Mouse (Mus musculus): ENCODE results near the gene Smim24. TPM values are rescaled to one million over a fixed set of nuclear protein-coding genes. Genes with fewer than 3 reads are reported as not detected.

The Smim24 gene
- polyA plus RNA-seq, 1 experiment, result 5.3 TPM

DNA sequence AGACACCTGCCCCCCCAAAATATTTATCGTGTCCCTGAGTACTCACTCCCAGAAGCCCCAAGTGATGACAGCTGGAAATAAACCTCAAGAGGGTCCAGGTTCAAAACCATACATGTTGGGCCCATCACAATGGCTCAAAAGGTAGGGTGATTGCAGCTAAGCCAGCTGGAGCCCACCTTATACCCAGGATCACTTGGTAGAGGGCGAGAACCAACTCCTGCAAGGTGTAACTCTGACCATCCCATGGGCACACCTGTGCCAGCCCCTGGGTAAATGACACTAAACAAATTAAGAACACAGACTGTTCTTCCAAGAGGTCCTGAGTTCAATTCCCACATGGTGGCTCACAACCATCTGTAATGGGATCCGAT is 13.7 kb upstream of the Smim24 start:
- Histone ChIP-seq H3K4me3 (ENCODE audit: low read depth, low read length) (peak overlapping the region; percentile 81), H3K27ac (ENCODE audit: insufficient read depth, low read length) (peak overlapping the region; percentile 58), H3K4me1 (ENCODE audit: control insufficient read depth, insufficient read depth, low read length) (no peaks in the 10 kb centered on the region), H3K9ac (ENCODE audit: low read depth, poor library complexity, severe bottlenecking) (peak overlapping the region; percentile 74), H3K27me3 (ENCODE audit: control insufficient read depth, insufficient read depth, low read length, poor library complexity, severe bottlenecking) (no peaks in the 10 kb centered on the region), H3K9me3 (replicated peaks; ENCODE audit: control insufficient read depth, insufficient read depth, low read length, poor library complexity, severe bottlenecking) (no peaks in the 10 kb centered on the region), H3K36me3 (ENCODE audit: control insufficient read depth, insufficient read depth, low read length, poor library complexity, severe bottlenecking) (no peaks in the 10 kb centered on the region)
- TF ChIP-seq EP300 (IDR thresholded peaks at IDR 0.05; ENCODE audit: insufficient read depth, low read depth, low read length) (no peak), POLR2A (IDR thresholded peaks at IDR 0.05; ENCODE audit: insufficient read depth, low read length) (no peak), CTCF (IDR thresholded peaks at IDR 0.05; ENCODE audit: low read depth, low read length) (no peak)

DNA sequence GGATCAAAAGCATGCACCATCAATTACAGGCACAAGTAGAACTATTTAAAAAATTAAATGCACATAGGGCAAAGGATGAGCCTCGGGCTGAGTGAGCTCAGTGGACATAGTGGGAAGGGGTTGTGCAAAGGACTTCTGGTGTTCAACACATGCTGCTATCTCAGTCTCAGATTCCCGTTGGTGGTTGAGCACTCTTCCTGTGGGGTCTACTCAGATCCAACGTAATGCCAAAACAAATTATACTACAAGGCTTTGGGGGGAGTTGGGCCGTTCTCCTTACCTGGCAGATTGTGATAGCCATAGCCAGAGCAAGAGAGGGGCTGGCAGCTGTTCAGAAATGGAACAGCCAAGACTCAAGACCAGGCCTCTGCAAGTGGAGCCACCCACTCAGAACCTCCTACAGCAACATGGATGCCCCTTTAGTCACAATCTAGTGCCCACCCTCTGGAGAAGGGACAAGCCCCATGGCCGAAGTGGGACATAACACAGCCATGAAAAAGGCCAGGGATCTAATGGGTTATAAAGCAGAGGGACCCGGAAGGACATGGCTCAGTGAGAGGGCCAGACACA is 13.0 kb upstream of the Smim24 start:
- H3K36me3 ChIP-seq (ENCODE audit: control insufficient read depth, insufficient read depth, low read length, poor library complexity, severe bottlenecking), result no peaks in the 10 kb centered on the region

DNA sequence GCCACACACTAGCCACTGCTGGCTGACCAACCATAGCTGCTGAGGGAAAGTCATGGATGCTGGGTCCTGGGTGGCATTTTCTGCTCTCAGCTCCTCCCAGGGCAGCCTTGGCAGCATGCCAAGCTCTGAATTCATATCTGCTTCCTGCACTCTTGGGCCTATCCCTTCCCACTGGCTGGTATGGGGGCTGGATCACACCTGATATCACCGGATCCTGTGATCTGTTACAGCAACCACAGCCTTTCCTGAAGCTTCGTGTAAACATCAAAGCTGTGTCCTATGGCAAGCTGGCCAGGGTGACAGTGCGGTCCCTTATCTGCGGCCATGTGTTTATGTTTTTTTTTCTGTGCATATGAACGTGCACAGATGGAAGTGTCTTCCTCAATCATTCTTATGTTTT is 10.8 kb upstream of the Smim24 start:
- Histone ChIP-seq H3K4me3 (ENCODE audit: low read depth, low read length) (no peak overlapping the region), H3K9me3 (replicated peaks; ENCODE audit: control insufficient read depth, insufficient read depth, low read length, poor library complexity, severe bottlenecking) (no peaks in the 10 kb centered on the region), H3K36me3 (ENCODE audit: control insufficient read depth, insufficient read depth, low read length, poor library complexity, severe bottlenecking) (peaks cover 7% of the 10 kb centered on the region), H3K4me1 (ENCODE audit: control insufficient read depth, insufficient read depth, low read length) (no peaks in the 10 kb centered on the region), H3K27me3 (ENCODE audit: control insufficient read depth, insufficient read depth, low read length, poor library complexity, severe bottlenecking) (no peaks in the 10 kb centered on the region), H3K27ac (ENCODE audit: insufficient read depth, low read length) (no peak overlapping the region), H3K9ac (ENCODE audit: low read depth, poor library complexity, severe bottlenecking) (no peak overlapping the region)
- TF ChIP-seq EP300 (IDR thresholded peaks at IDR 0.05; ENCODE audit: insufficient read depth, low read depth, low read length) (no peak), POLR2A (IDR thresholded peaks at IDR 0.05; ENCODE audit: insufficient read depth, low read length) (no peak)

More for the DNA sequence above, 13.0 kb upstream of the Smim24 start:
- Histone ChIP-seq H3K27ac (ENCODE audit: insufficient read depth, low read length) (no peak overlapping the region), H3K4me3 (ENCODE audit: low read depth, low read length) (no peak overlapping the region), H3K9me3 (replicated peaks; ENCODE audit: control insufficient read depth, insufficient read depth, low read length, poor library complexity, severe bottlenecking) (no peaks in the 10 kb centered on the region), H3K9ac (ENCODE audit: low read depth, poor library complexity, severe bottlenecking) (no peak overlapping the region), H3K4me1 (ENCODE audit: control insufficient read depth, insufficient read depth, low read length) (no peaks in the 10 kb centered on the region), H3K27me3 (ENCODE audit: control insufficient read depth, insufficient read depth, low read length, poor library complexity, severe bottlenecking) (no peaks in the 10 kb centered on the region)
- no peak for TF ChIP-seq POLR2A (IDR thresholded peaks at IDR 0.05; ENCODE audit: insufficient read depth, low read length)
- TF ChIP-seq EP300 (IDR thresholded peaks at IDR 0.05; ENCODE audit: insufficient read depth, low read depth, low read length), result no peak
- TF ChIP-seq CTCF (IDR thresholded peaks at IDR 0.05; ENCODE audit: low read depth, low read length), result no peak

DNA sequence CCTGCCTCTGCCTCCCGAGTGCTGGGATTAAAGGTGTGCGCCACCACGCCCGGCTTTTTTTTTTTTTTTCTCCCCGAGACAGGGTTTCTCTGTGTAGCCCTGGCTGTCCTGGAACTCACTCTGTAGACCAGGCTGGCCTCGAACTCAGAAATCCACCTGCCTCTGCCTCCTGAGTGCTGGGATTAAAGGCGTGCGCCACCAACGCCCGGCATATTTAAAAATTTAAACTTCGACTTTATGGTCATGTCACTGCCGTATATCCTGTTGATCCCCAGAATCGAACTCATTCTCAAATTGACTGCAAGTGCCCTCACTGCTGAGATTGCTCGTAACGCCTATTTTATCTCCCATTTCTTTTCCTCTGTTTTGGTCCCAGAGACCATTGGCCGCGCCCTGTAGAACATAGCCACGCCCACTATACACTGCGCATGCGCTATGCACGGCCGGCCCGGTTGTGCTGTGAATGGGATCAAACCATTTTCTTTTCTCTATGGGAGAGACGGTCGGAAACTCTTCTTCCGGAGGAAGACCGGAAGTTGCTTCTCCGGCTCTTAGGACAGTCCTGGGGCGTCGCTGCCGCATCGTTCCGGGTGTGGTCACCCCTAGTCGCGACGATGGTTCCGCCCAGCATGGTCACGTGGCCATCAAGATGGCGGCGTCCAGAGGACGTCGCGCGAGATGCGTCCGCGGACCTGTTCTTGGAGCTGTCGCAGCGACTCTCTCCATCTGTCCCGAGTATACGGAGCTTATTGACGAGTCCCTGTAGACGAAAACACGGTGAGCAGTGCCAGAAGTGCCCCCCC is 8.8 kb upstream of the Smim24 start, which contains the start of the genes Dohh and Gm48551:
Gene Dohh (plus strand): TSS at position 627 of the 803 bp plus-strand sequence.
Gene Gm48551 (plus strand): TSS at position 665 of the 803 bp plus-strand sequence.
- no peaks in the 10 kb centered on the region for H3K27me3 ChIP-seq (ENCODE audit: control insufficient read depth, insufficient read depth, low read length, poor library complexity, severe bottlenecking)
- H3K9ac ChIP-seq (ENCODE audit: low read depth, poor library complexity, severe bottlenecking), result peak within 1 kb of the TSS; percentile 78
- peak within 1 kb of the TSS; percentile 45 for H3K27ac ChIP-seq (ENCODE audit: insufficient read depth, low read length)
- TF ChIP-seq EP300 (IDR thresholded peaks at IDR 0.05; ENCODE audit: insufficient read depth, low read depth, low read length), result peak; percentile 61; the same call in 1 of the 2 replicates
- TF ChIP-seq POLR2A (IDR thresholded peaks at IDR 0.05; ENCODE audit: insufficient read depth, low read length), result peak; percentile 37
- no peak for TF ChIP-seq CTCF (IDR thresholded peaks at IDR 0.05; ENCODE audit: low read depth, low read length)
- no peaks in the 10 kb centered on the region for H3K9me3 ChIP-seq (replicated peaks; ENCODE audit: control insufficient read depth, insufficient read depth, low read length, poor library complexity, severe bottlenecking)
- peaks cover 12% of the 10 kb centered on the region for H3K36me3 ChIP-seq (ENCODE audit: control insufficient read depth, insufficient read depth, low read length, poor library complexity, severe bottlenecking)
- H3K4me1 ChIP-seq (ENCODE audit: control insufficient read depth, insufficient read depth, low read length), result no peaks in the 10 kb centered on the region
- H3K4me3 ChIP-seq (ENCODE audit: low read depth, low read length), result peak within 1 kb of the TSS; percentile 85

DNA sequence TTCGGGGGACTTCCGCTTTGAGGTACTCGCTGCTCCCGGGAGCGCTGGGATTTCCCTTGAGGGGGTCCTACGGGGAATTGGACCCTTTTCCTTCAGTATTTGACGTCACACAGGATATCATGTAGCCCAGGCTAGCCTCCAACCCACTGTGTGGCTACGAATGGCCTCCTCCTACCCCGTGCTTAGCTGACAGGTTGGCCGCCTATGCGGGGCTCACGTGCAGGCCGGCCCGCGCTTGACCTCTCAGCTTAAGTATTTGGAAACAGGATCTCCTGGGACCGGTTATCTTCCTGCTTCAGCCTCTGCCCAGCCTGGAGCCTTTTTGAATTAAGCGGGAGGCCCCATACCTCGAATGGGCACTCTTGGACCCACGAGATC is 8.3 kb upstream of the Smim24 start:
- H3K27ac ChIP-seq (ENCODE audit: insufficient read depth, low read length), result peak overlapping the region; percentile 24

More for the DNA sequence above, 8.3 kb upstream of the Smim24 start:
- Histone ChIP-seq H3K4me3 (ENCODE audit: low read depth, low read length) (peak overlapping the region; percentile 85), H3K9me3 (replicated peaks; ENCODE audit: control insufficient read depth, insufficient read depth, low read length, poor library complexity, severe bottlenecking) (no peaks in the 10 kb centered on the region), H3K9ac (ENCODE audit: low read depth, poor library complexity, severe bottlenecking) (peak overlapping the region; percentile 78), H3K36me3 (ENCODE audit: control insufficient read depth, insufficient read depth, low read length, poor library complexity, severe bottlenecking) (peaks cover 12% of the 10 kb centered on the region), H3K27me3 (ENCODE audit: control insufficient read depth, insufficient read depth, low read length, poor library complexity, severe bottlenecking) (no peaks in the 10 kb centered on the region), H3K4me1 (ENCODE audit: control insufficient read depth, insufficient read depth, low read length) (no peaks in the 10 kb centered on the region)
- no peak for TF ChIP-seq POLR2A (IDR thresholded peaks at IDR 0.05; ENCODE audit: insufficient read depth, low read length)
- no peak for TF ChIP-seq EP300 (IDR thresholded peaks at IDR 0.05; ENCODE audit: insufficient read depth, low read depth, low read length)
- TF ChIP-seq CTCF (IDR thresholded peaks at IDR 0.05; ENCODE audit: low read depth, low read length), result no peak

All from ES-Bruce4 (cell line).